Mouse (Mus musculus) layer of hippocampus, adult 8-10 months (tissue): ENCODE data around the gene Tmem179. TPM values are rescaled to one million over a fixed set of nuclear protein-coding genes. Genes with fewer than 3 reads are reported as not detected.

Experiments used
- DNase-seq, 2 experiments: peaks; one replicate each; pipeline ENCODE4 v3.0.0; 2022; ENCODE audit warnings: low spot score in 2 of 2
- total RNA-seq, 4 experiments: library from RNA; stranded (reverse); gene quantifications; 2 replicates each; pipeline ENCODE4 v1.2.4; 2022

The Tmem179 gene
- total RNA-seq, 4 experiments from 2014 or later: 118 to 128 (median 123) TPM

- no peak for DNase-seq
Observed at GRCm38 (mm10) chr12:112538356-112538755, 21.8 kb upstream of the Tmem179 start.

GRCm38 (mm10) chr12:112537233-112537632 lies 20.7 kb upstream of the Tmem179 start:
- no peak for DNase-seq

GRCm38 (mm10) chr12:112533758-112534157 lies 17.2 kb upstream of the Tmem179 start:
- DNase-seq: no peak

- DNase-seq: no peak
Observed at GRCm38 (mm10) chr12:112518105-112518504, 1.6 kb upstream of the Tmem179 start.

GRCm38 (mm10) chr12:112514897-112515296 lies 1.6 kb downstream of the Tmem179 start:
- DNase-seq: no peak

GRCm38 (mm10) chr12:112510733-112511372 lies 5.7 kb downstream of the Tmem179 start:
- DNase-seq: peak in 1 of 2 experiments; percentile 68

- DNase-seq: no peak
Observed at GRCm38 (mm10) chr12:112510365-112510732, 6.2 kb downstream of the Tmem179 start.

GRCm38 (mm10) chr12:112507984-112508383 lies 8.6 kb downstream of the Tmem179 start:
- DNase-seq: no peak

GRCm38 (mm10) chr12:112507264-112507663 lies 9.3 kb downstream of the Tmem179 start:
- peak in 1 of 2 experiments; percentile 38 for DNase-seq

GRCm38 (mm10) chr12:112506267-112506666 lies 10.3 kb downstream of the Tmem179 start:
- no peak for DNase-seq

GRCm38 (mm10) chr12:112503003-112503771 lies 13.4 kb downstream of the Tmem179 start:
- no peak for DNase-seq

- DNase-seq: peak in 1 of 2 experiments; percentile 54
Observed at GRCm38 (mm10) chr12:112498683-112499082, 17.9 kb downstream of the Tmem179 start.

- DNase-seq: no peak
Observed at GRCm38 (mm10) chr12:112497731-112498130, 18.8 kb downstream of the Tmem179 start.

- DNase-seq: no peak
Observed at GRCm38 (mm10) chr12:112496136-112496535, 20.4 kb downstream of the Tmem179 start.

GRCm38 (mm10) chr12:112490444-112490939 lies 26.1 kb downstream of the Tmem179 start:
- DNase-seq: no peak

GRCm38 (mm10) chr12:112489535-112489934 lies 27.0 kb downstream of the Tmem179 start:
- no peak for DNase-seq

- DNase-seq: no peak
Observed at GRCm38 (mm10) chr12:112489134-112489533, 27.4 kb downstream of the Tmem179 start, which contains the start of gene A530016L24Rik. A530016L24Rik (plus strand) TSS chr12:112489448.

GRCm38 (mm10) chr12:112473777-112474176 lies 42.8 kb downstream of the Tmem179 start:
- DNase-seq: peak; percentile 64 to 83

- no peak for DNase-seq
Observed at GRCm38 (mm10) chr12:112470216-112470615, 46.3 kb downstream of the Tmem179 start.

- DNase-seq: no peak
Observed at GRCm38 (mm10) chr12:112469393-112469792, 47.2 kb downstream of the Tmem179 start.

GRCm38 (mm10) chr12:112467387-112467786 lies 49.2 kb downstream of the Tmem179 start:
- DNase-seq: no peak

GRCm38 (mm10) chr12:112465928-112466327 lies 50.6 kb downstream of the Tmem179 start:
- no peak for DNase-seq
